ENCODE assay signal across 10 mouse cellular contexts in genomic region chr3:109783231-109783630, GRCm38 (mm10).
A peak's percentile ranks its signal among the peaks of the same experiment; 100 is the strongest.
DNase-seq lines count a peak whose midpoint lies in the region; ATAC-seq and TF ChIP-seq lines count a peak whose summit lies in the region.
"Had no signal": no experiment of that assay in that cellular context is flagged by ENCODE, and none has a peak within 500 bp of the region (broad histone marks: within the 10 kb centered on the region; RNA-seq: fewer than 3 reads in every experiment).

No protein-coding gene starts in this region.

- intact Hi-C loops in left cerebral cortex, adult 2 months (cut with DNase I): loop anchor here (2.0 to 5.0 kb wide), 4 partner anchors 134 to 468 kb away; partner anchors contain the start of gene Prmt6

- no peak overlapping the region for H3K4me3 ChIP-seq in left cerebral cortex, adult 2 months
- no peak overlapping the region for H3K4me3 ChIP-seq in forebrain, embryonic 15.5 days
- 0 out of 2 replicates have a peak overlapping the region, but pooled peaks have one; percentile 56 for H3K4me3 ChIP-seq in limb, embryonic 10.5 days
- no peak overlapping the region for H3K4me3 ChIP-seq in neural tube, embryonic 12.5 days

- ATAC-seq in forebrain, embryonic 15.5 days (replicated peaks): no peak
- ATAC-seq in neural tube, embryonic 12.5 days (ENCODE audit: low FRiP score, low read depth): no peak

- WGBS in forebrain, embryonic 15.5 days: 24% methylated on average over 5 of the region's 5 CpGs
- 7% methylated on average over 5 of the region's 5 CpGs for WGBS in limb, embryonic 10.5 days
- WGBS in neural tube, embryonic 12.5 days: 13% methylated on average over 5 of the region's 5 CpGs

- H3K9me3 ChIP-seq in forebrain, embryonic 15.5 days: no peaks in the 10 kb centered on the region
- H3K9me3 ChIP-seq in limb, embryonic 10.5 days (replicated peaks): no peaks in the 10 kb centered on the region
- H3K9me3 ChIP-seq in neural tube, embryonic 12.5 days: no peaks in the 10 kb centered on the region

- H3K9ac ChIP-seq in forebrain, embryonic 15.5 days (replicated peaks): peak overlapping the region; percentile 73
- H3K9ac ChIP-seq in neural tube, embryonic 12.5 days: no peak overlapping the region

- no peak for DNase-seq in left cerebral cortex, adult 2 months (ENCODE audit: extremely low spot score in 1 of 2, low spot score in 2 of 2)
- DNase-seq in left cerebral cortex, adult 18-20 months (ENCODE audit: low spot score in 2 of 2): no peak
- DNase-seq in limb, embryonic 10.5 days (ENCODE audit: low spot score): peak; percentile 40
- no peak for DNase-seq in urinary bladder, adult 18-20 months (ENCODE audit: low spot score in 2 of 2)
- no peak for DNase-seq in kidney, postnatal 36 days
- no peak for DNase-seq in urinary bladder, postnatal 10 days (ENCODE audit: low spot score)
- DNase-seq: heart, adult 18-20 months had no signal

- H3K4me1 ChIP-seq in forebrain, embryonic 15.5 days: peaks cover 25% of the 10 kb centered on the region
- H3K4me1 ChIP-seq in limb, embryonic 10.5 days: peaks cover 21% of the 10 kb centered on the region
- peaks cover 10% of the 10 kb centered on the region for H3K4me1 ChIP-seq in neural tube, embryonic 12.5 days

- H3K27ac ChIP-seq in left cerebral cortex, adult 2 months: peak overlapping the region; percentile 37
- peak overlapping the region; percentile 89; the same call in 1 of the 2 replicates for H3K27ac ChIP-seq in forebrain, embryonic 15.5 days (replicated peaks)
- H3K27ac ChIP-seq in limb, embryonic 10.5 days: 0 out of 2 replicates have a peak overlapping the region, but pooled peaks have one; percentile 42
- H3K27ac ChIP-seq in neural tube, embryonic 12.5 days: no peak overlapping the region
- H3K27ac ChIP-seq: kidney, postnatal 0 days had no signal

- peak overlapping the region; percentile 93 for H3K4me2 ChIP-seq in forebrain, embryonic 15.5 days (replicated peaks)
- peak overlapping the region; percentile 78; the same call in 1 of the 2 replicates for H3K4me2 ChIP-seq in neural tube, embryonic 12.5 days (replicated peaks)

- no peaks in the 10 kb centered on the region for H3K27me3 ChIP-seq in forebrain, embryonic 15.5 days
- H3K27me3 ChIP-seq in limb, embryonic 10.5 days (ENCODE audit: low read depth, poor library complexity, severe bottlenecking): no peaks in the 10 kb centered on the region
- no peaks in the 10 kb centered on the region for H3K27me3 ChIP-seq in neural tube, embryonic 12.5 days (replicated peaks)

- TF ChIP-seq CTCF in left cerebral cortex, adult 2 months (IDR thresholded peaks at IDR 0.05): no peak

- H3K36me3 ChIP-seq in forebrain, embryonic 15.5 days: no peaks in the 10 kb centered on the region
- H3K36me3 ChIP-seq in limb, embryonic 10.5 days: no peaks in the 10 kb centered on the region
- H3K36me3 ChIP-seq in neural tube, embryonic 12.5 days: no peaks in the 10 kb centered on the region
